16 mouse cellular contexts compared by ENCODE assay signal in genomic region chr5:127821960-127822359, GRCm38 (mm10).
DNase-seq lines count a peak whose midpoint lies in the region; ATAC-seq and TF ChIP-seq lines count a peak whose summit lies in the region.
"Had no signal": no experiment of that assay in that cellular context is flagged by ENCODE, and none has a peak within 500 bp of the region (broad histone marks: within the 10 kb centered on the region; RNA-seq: fewer than 3 reads in every experiment).

No protein-coding gene starts in this region.

- H3K4me2 ChIP-seq in kidney, embryonic 16.5 days (replicated peaks; ENCODE audit: low read depth, low read length) = no peak overlapping the region
- H3K4me2 ChIP-seq: heart, embryonic 15.5 days; hindbrain, embryonic 12.5 days; limb, embryonic 15.5 days had no signal

- no peaks in the 10 kb centered on the region for H3K9me3 ChIP-seq in kidney, embryonic 16.5 days (ENCODE audit: low read length)
- H3K9me3 ChIP-seq: limb, embryonic 15.5 days; midbrain, embryonic 10.5 days had no signal

- no peak for ATAC-seq in kidney, embryonic 16.5 days (ENCODE audit: low FRiP score, low TSS enrichment)
- ATAC-seq: CD4-positive, CD25-positive, alpha-beta regulatory T cell, adult 4 months had no signal

- no peaks in the 10 kb centered on the region for H3K4me1 ChIP-seq in kidney, embryonic 16.5 days (ENCODE audit: insufficient read depth, low read length)
- H3K4me1 ChIP-seq in lung, adult 2 months (ENCODE audit: control insufficient read depth, insufficient read depth, low read length) = no peaks in the 10 kb centered on the region
- H3K4me1 ChIP-seq: heart, embryonic 15.5 days; hindbrain, embryonic 12.5 days; limb, embryonic 15.5 days; midbrain, embryonic 10.5 days had no signal

- 38% methylated on average over 1 of the region's 1 CpGs for WGBS in kidney, embryonic 16.5 days
- 53% methylated on average over 1 of the region's 1 CpGs for WGBS in lung, adult 2 months

- TF ChIP-seq CTCF in lung, adult 2 months (IDR thresholded peaks at IDR 0.05; ENCODE audit: insufficient read depth, low read length) = no peak

- no peak overlapping the region for H3K4me3 ChIP-seq in kidney, embryonic 16.5 days (ENCODE audit: low read length)
- H3K4me3 ChIP-seq in lung, adult 2 months (replicated peaks; ENCODE audit: extremely low read depth, low read depth, low read length) = no peak overlapping the region
- H3K4me3 ChIP-seq: heart, embryonic 15.5 days; hindbrain, embryonic 12.5 days; limb, embryonic 15.5 days; midbrain, embryonic 10.5 days had no signal

- no peak overlapping the region for H3K27ac ChIP-seq in kidney, embryonic 16.5 days (ENCODE audit: low read length)
- H3K27ac ChIP-seq: heart, embryonic 15.5 days; hindbrain, embryonic 12.5 days; limb, embryonic 15.5 days; midbrain, embryonic 10.5 days had no signal

- no peak overlapping the region for H3K9ac ChIP-seq in kidney, embryonic 16.5 days (replicated peaks; ENCODE audit: low read length)
- H3K9ac ChIP-seq: heart, embryonic 15.5 days; hindbrain, embryonic 12.5 days; limb, embryonic 15.5 days had no signal

- intact Hi-C loops in heart, postnatal 36 days (cut with DNase I) = no loop called here

- no peaks in the 10 kb centered on the region for H3K27me3 ChIP-seq in kidney, embryonic 16.5 days (ENCODE audit: insufficient read depth, low read length)
- H3K27me3 ChIP-seq: heart, embryonic 15.5 days; hindbrain, embryonic 12.5 days; limb, embryonic 15.5 days had no signal

- no peaks in the 10 kb centered on the region for H3K36me3 ChIP-seq in kidney, embryonic 16.5 days (ENCODE audit: insufficient read depth, low read length)
- H3K36me3 ChIP-seq: heart, embryonic 15.5 days; hindbrain, embryonic 12.5 days; limb, embryonic 15.5 days; midbrain, embryonic 10.5 days had no signal

- DNase-seq in kidney, adult 9 months = peak; percentile 11
- DNase-seq in lung, postnatal 36 days = peak; percentile 12
- no peak for DNase-seq in lung, adult 2 months
- DNase-seq in brain, adult 2 months (ENCODE audit: low read depth, low spot score) = peak; percentile 53
- peak; percentile 11 for DNase-seq in retina, postnatal 7 days (ENCODE audit: low read depth, low spot score)
- no peak for DNase-seq in heart, postnatal 36 days
- DNase-seq: cerebellum, adult 2 months; layer of hippocampus, adult 9-11 months; right cerebral cortex, postnatal 14 days; thymus, postnatal 36 days had no signal

- no peak for TF ChIP-seq POLR2A in lung, adult 2 months (IDR thresholded peaks at IDR 0.05; ENCODE audit: borderline replicate concordance, extremely low read depth, low read depth, low read length)

Comparison
In these comparisons a context has a peak if more than half of its experiments do, and no peak if none do; other contexts are left out.
1. DNase-seq: peak in kidney, adult 9 months (single experiment), lung, postnatal 36 days (single experiment), brain, adult 2 months (single experiment) and retina, postnatal 7 days (single experiment); none in lung, adult 2 months (single experiment) and heart, postnatal 36 days (0 of 2).